Mouse (Mus musculus) embryonic facial prominence, embryonic 14.5 days (tissue): Measurements from ENCODE around the gene Epb41. TPM values are rescaled to one million over a fixed set of nuclear protein-coding genes. Genes with fewer than 3 reads are reported as not detected.

Source experiments
- ATAC-seq: fragments of 200-750 bp; cut with Nextera tagmentation; 2 replicates; pipeline ENCODE4 v1.8.0; 2017; ENCODE audit warnings: low read depth, moderate number of reproducible peaks, moderate TSS enrichment
- DNase-seq: peaks from one replicate; pipeline ENCODE4 v3.0.0-alpha.2; 2015; ENCODE audit warnings: low spot score
- H3K27ac ChIP-seq: fragments of 300-500 bp; sonication (generic); replicated peaks from 2 replicates; pipeline ENCODE4 v1.5.1; 2014; ENCODE audit warnings: low read depth, mild to moderate bottlenecking, low read length, moderate library complexity
- H3K27me3 ChIP-seq: fragments of 300-500 bp; sonication (generic); replicated peaks from 2 replicates; pipeline ENCODE4 v1.6.1; 2014; ENCODE audit warnings: low read length; ENCODE audit not compliant: control insufficient read depth, insufficient read depth
- H3K36me3 ChIP-seq: fragments of 300-500 bp; sonication (generic); 2 replicates; pipeline ENCODE4 v1.6.1; 2014; ENCODE audit warnings: low read length, mixed read lengths; ENCODE audit not compliant: control insufficient read depth, insufficient read depth
- H3K4me1 ChIP-seq: fragments of 300-500 bp; sonication (generic); 2 replicates; pipeline ENCODE4 v1.6.1; 2014; ENCODE audit warnings: antibody characterized with exemption, low read length; ENCODE audit not compliant: control insufficient read depth, insufficient read depth
- H3K4me2 ChIP-seq: fragments of 300-500 bp; sonication (generic); 2 replicates; pipeline ENCODE4 v1.6.1; 2014; ENCODE audit warnings: low read depth, mild to moderate bottlenecking, low read length, moderate library complexity, mixed read lengths
- H3K4me3 ChIP-seq: fragments of 300-500 bp; sonication (generic); 2 replicates; pipeline ENCODE4 v1.5.1; 2014; ENCODE audit warnings: low read depth, mild to moderate bottlenecking, low read length
- H3K9ac ChIP-seq: fragments of 300-500 bp; sonication (generic); 2 replicates; pipeline ENCODE4 v1.6.1; 2014; ENCODE audit warnings: low read depth, mild to moderate bottlenecking, low read length, moderate library complexity, mixed read lengths
- H3K9me3 ChIP-seq: fragments of 300-500 bp; sonication (generic); 2 replicates; pipeline ENCODE4 v1.6.1; 2016; ENCODE audit warnings: low read length; ENCODE audit not compliant: control insufficient read depth
- WGBS: fragments of 180-500 bp; shearing (Covaris S2); extraction: QIAGEN DNeasy Blood & Tissue Kit; methylation state at CpG from one replicate; pipeline ENCODE4 v1.1.7; 2014; 5-methylcytosine and 5-hydroxymethylcytosine counted together
- microRNA-seq: library from miRNA; unstranded; fragments of <30 nt; microRNA quantifications from one replicate; pipeline ENCODE4, GENCODE M21; 2016; ENCODE audit warnings: borderline number of aligned reads
- polyA plus RNA-seq: library from polyadenylated mRNA; unstranded; fragments of >200 nt; fragmentation: Nextera tagmentation; extraction: Ambion mirVana; gene quantifications from 2 replicates; pipeline ENCODE4 v1.2.1, GENCODE M21; 2014

The Epb41 gene
- polyA plus RNA-seq, 1 experiment from 2014 or later: 65.1 TPM

- ATAC-seq (no peak), DNase-seq (no peak)
- H3K9ac ChIP-seq: no peak overlapping the region
- H3K27me3 ChIP-seq: no peaks in the 10 kb centered on the region
- H3K36me3 ChIP-seq: peaks cover 6% of the 10 kb centered on the region; the same call in 1 of the 2 replicates
- H3K27ac ChIP-seq: no peak overlapping the region
- H3K4me2 ChIP-seq: no peak overlapping the region
- WGBS: 70% methylated on average over 1 of the region's 1 CpGs
- H3K4me3 ChIP-seq: no peak overlapping the region
- H3K9me3 ChIP-seq: no peaks in the 10 kb centered on the region
- peaks cover 51% of the 10 kb centered on the region for H3K4me1 ChIP-seq
Measured at GRCm38 (mm10) chr4:131879692-131880091, 195.4 kb downstream of the Epb41 start.

DNA sequence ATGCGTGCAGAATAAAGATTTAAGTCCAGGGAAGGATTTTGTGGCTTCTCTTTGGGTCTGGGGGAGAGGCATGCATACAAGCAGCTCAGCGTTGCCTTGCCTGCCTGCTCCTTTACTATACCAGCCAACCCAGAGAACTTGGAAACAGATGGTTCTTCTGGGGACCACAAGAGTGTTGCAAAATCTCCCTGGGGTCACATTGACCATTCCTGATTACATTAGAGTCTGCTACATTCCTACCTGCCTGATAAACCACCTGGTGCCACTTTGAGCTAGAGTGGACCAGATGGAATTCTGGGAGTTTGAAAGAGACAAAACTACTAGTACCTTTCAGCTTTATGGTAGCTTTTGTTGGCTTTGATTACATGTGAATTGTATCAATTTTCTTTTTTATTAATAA lies 198.3 kb downstream of the Epb41 start:
- Histone ChIP-seq H3K9me3 (no peaks in the 10 kb centered on the region), H3K4me2 (peak overlapping the region; percentile 77; the same call in 1 of the 2 replicates), H3K36me3 (no peaks in the 10 kb centered on the region), H3K9ac (peak overlapping the region; percentile 8; the same call in 1 of the 2 replicates), H3K4me1 (peaks cover 51% of the 10 kb centered on the region), H3K27me3 (no peaks in the 10 kb centered on the region), H3K27ac (no peak overlapping the region), H3K4me3 (no peak overlapping the region)
- ATAC-seq (no peak), DNase-seq (no peak)
- 62% methylated on average over 2 of the region's 2 CpGs for WGBS

GRCm38 (mm10) chr4:131875242-131875641 lies 199.9 kb downstream of the Epb41 start:
- H3K4me1 ChIP-seq: peaks cover 42% of the 10 kb centered on the region
- H3K4me3 ChIP-seq: peak overlapping the region; percentile 100
- DNase-seq (no peak), ATAC-seq (no peak)
- WGBS: 29% methylated on average over 3 of the region's 3 CpGs
- H3K27ac ChIP-seq: 0 out of 2 replicates have a peak overlapping the region, but pooled peaks have one; percentile 100
- no peaks in the 10 kb centered on the region for H3K9me3 ChIP-seq
- H3K9ac ChIP-seq: peak overlapping the region; percentile 100
- H3K27me3 ChIP-seq: no peaks in the 10 kb centered on the region
- no peaks in the 10 kb centered on the region for H3K36me3 ChIP-seq
- peak overlapping the region; percentile 77 for H3K4me2 ChIP-seq

DNA sequence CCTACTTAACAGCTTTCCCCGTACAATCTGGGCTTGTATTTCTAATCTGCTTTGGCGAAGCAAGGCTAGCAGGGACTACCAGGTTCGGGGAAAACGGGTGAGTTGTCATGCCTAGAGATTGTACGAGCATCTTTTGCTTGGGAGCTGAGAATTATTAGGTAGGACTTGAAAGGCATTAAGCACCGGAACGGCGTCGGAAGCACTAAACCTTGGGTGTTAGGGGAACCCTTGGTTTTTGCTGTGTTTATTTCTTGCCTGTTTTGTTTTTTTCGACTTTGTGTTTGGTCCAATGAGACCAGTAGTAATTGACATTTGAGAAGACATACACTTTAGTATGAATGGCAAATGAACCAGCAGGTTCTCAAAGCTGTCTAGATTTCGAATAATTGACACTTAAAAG lies 200.6 kb downstream of the Epb41 start:
- DNase-seq (no peak), ATAC-seq (no peak)
- Histone ChIP-seq H3K27me3 (no peaks in the 10 kb centered on the region), H3K9ac (peak overlapping the region; percentile 100), H3K9me3 (no peaks in the 10 kb centered on the region), H3K27ac (peak overlapping the region; percentile 100), H3K4me3 (peak overlapping the region; percentile 100), H3K4me1 (peaks cover 41% of the 10 kb centered on the region), H3K4me2 (peak overlapping the region; percentile 77), H3K36me3 (no peaks in the 10 kb centered on the region)
- WGBS: 4% methylated on average over 11 of the region's 11 CpGs

DNA sequence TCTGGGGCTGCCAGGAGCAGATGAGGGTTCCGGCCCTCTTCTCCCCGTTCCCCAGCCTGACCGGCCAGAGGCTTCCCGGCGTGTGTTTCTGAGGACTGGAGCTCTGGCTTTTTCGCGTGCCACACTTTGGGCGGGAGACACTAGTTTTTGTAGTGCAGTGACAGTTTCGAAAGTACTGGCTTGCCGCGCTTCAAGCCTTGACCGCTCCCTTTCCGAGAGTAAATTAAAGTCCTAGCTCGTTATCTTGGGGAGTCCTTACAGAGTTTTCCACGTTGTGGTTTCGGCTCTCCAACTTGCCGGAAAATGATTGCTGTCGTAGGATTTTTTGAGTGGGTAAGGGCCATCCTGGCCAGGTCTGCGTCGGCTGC lies 201.0 kb downstream of the Epb41 start:
- H3K9ac ChIP-seq: peak overlapping the region; percentile 100
- H3K4me1 ChIP-seq: peaks cover 37% of the 10 kb centered on the region
- peak overlapping the region; percentile 77 for H3K4me2 ChIP-seq
- H3K4me3 ChIP-seq: peak overlapping the region; percentile 100
- ATAC-seq (no peak), DNase-seq (no peak)
- H3K36me3 ChIP-seq: no peaks in the 10 kb centered on the region
- 1% methylated on average over 18 of the region's 20 CpGs for WGBS
- no peaks in the 10 kb centered on the region for H3K9me3 ChIP-seq
- peak overlapping the region; percentile 100 for H3K27ac ChIP-seq
- H3K27me3 ChIP-seq: no peaks in the 10 kb centered on the region

Small RNAs within 50 kb of the gene (microRNA-seq; reads per million reads assigned to microRNA genes)
- not detected for gene Gm27445

Other genes with a start within 250 kb of the Epb41 start
- 21.6 and 22.5 TPM in 2 replicates for gene Ptpru, start 237.0 kb downstream of the Epb41 start, polyA plus RNA-seq
- gene Mecr, start 231.9 kb downstream of the Epb41 start, polyA plus RNA-seq: 34.3 and 35.4 TPM in 2 replicates
- gene Srsf4, start 201.7 kb downstream of the Epb41 start, polyA plus RNA-seq: 87.3 and 96.8 TPM in 2 replicates
- 6.6 and 6.9 TPM in 2 replicates for gene Tmem200b, start 153.6 kb downstream of the Epb41 start, polyA plus RNA-seq
- 0.07 and 0.14 TPM in 2 replicates for gene Gm10300, start 624 bp downstream of the Epb41 start, polyA plus RNA-seq
- 0.19 and 0.26 TPM in 2 replicates for gene Oprd1, start 69.2 kb upstream of the Epb41 start, polyA plus RNA-seq
- 98.5 and 102 TPM in 2 replicates for gene Ythdf2, start 137.0 kb upstream of the Epb41 start, polyA plus RNA-seq
- gene Gmeb1, start 186.3 kb upstream of the Epb41 start, polyA plus RNA-seq: 24.7 and 28.7 TPM in 2 replicates
- gene Taf12, start 199.1 kb upstream of the Epb41 start, polyA plus RNA-seq: 43.4 and 48.8 TPM in 2 replicates
- 1.8 and 2.3 TPM in 2 replicates for gene Rab42, start 228.1 kb upstream of the Epb41 start, polyA plus RNA-seq